Mouse (Mus musculus): ENCODE measurements around the gene Pear1. TPM values are rescaled to one million over a fixed set of nuclear protein-coding genes. Genes with fewer than 3 reads are reported as not detected.

Gene Pear1
- polyA plus RNA-seq, 1 experiment from 2014 or later: 12.3 TPM

- no peaks in the 10 kb centered on the region for H3K27me3 ChIP-seq (ENCODE audit: low read depth, poor library complexity, severe bottlenecking)
- H3K27ac ChIP-seq (replicated peaks): no peak overlapping the region
- H3K4me3 ChIP-seq: no peak overlapping the region
- H3K9me3 ChIP-seq (replicated peaks): no peaks in the 10 kb centered on the region
- H3K4me1 ChIP-seq: no peaks in the 10 kb centered on the region
- 87% methylated on average over 11 of the region's 11 CpGs for WGBS
- H3K36me3 ChIP-seq: peaks cover 95% of the 10 kb centered on the region
- DNase-seq (ENCODE audit: low spot score): no peak
Observed at GRCm38 (mm10) chr3:87733984-87734761, 89.9 kb downstream of the Pear1 start.

GRCm38 (mm10) chr3:87733098-87733497 is 91.0 kb downstream of the Pear1 start:
- WGBS: 84% methylated on average over 4 of the region's 4 CpGs
- no peak for DNase-seq (ENCODE audit: low spot score)
- Histone ChIP-seq H3K9me3 (replicated peaks) (no peaks in the 10 kb centered on the region), H3K27me3 (ENCODE audit: low read depth, poor library complexity, severe bottlenecking) (no peaks in the 10 kb centered on the region), H3K4me1 (no peaks in the 10 kb centered on the region), H3K36me3 (peaks cover 96% of the 10 kb centered on the region), H3K4me3 (no peak overlapping the region), H3K27ac (replicated peaks) (no peak overlapping the region)

DNA sequence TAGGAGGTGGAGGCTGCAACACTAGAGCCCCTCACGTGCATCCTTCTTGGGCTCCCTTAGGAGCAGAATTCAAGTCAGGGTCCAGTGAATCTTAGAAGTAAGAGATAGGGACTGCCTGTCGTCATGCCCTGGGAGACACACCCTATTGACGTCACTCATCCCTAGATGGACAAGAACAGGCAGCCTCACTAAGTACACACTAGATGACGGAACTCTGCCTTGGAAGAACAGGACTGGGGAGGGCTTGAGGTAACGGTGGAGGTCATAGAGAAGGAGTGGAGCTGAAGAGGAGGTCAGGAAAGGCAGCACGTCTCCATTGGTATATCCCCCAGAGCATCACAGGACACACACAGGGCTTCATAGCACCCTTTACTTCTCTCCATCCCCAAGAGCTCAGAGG is 95.4 kb downstream of the Pear1 start:
- H3K4me3 ChIP-seq: no peak overlapping the region
- H3K36me3 ChIP-seq: peaks cover 96% of the 10 kb centered on the region
- DNase-seq (ENCODE audit: low spot score): no peak
- H3K27ac ChIP-seq (replicated peaks): no peak overlapping the region
- no peaks in the 10 kb centered on the region for H3K4me1 ChIP-seq
- WGBS: 90% methylated on average over 6 of the region's 6 CpGs
- no peaks in the 10 kb centered on the region for H3K27me3 ChIP-seq (ENCODE audit: low read depth, poor library complexity, severe bottlenecking)
- H3K9me3 ChIP-seq (replicated peaks): no peaks in the 10 kb centered on the region

- peaks cover 98% of the 10 kb centered on the region for H3K36me3 ChIP-seq
- no peak overlapping the region for H3K4me3 ChIP-seq
- 93% methylated on average over 7 of the region's 7 CpGs for WGBS
- DNase-seq (ENCODE audit: low spot score): no peak
- H3K4me1 ChIP-seq: no peaks in the 10 kb centered on the region
- H3K27me3 ChIP-seq (ENCODE audit: low read depth, poor library complexity, severe bottlenecking): no peaks in the 10 kb centered on the region
- H3K9me3 ChIP-seq (replicated peaks): no peaks in the 10 kb centered on the region
- no peak overlapping the region for H3K27ac ChIP-seq (replicated peaks)
Observed at GRCm38 (mm10) chr3:87726191-87726590, 97.9 kb downstream of the Pear1 start.

DNA sequence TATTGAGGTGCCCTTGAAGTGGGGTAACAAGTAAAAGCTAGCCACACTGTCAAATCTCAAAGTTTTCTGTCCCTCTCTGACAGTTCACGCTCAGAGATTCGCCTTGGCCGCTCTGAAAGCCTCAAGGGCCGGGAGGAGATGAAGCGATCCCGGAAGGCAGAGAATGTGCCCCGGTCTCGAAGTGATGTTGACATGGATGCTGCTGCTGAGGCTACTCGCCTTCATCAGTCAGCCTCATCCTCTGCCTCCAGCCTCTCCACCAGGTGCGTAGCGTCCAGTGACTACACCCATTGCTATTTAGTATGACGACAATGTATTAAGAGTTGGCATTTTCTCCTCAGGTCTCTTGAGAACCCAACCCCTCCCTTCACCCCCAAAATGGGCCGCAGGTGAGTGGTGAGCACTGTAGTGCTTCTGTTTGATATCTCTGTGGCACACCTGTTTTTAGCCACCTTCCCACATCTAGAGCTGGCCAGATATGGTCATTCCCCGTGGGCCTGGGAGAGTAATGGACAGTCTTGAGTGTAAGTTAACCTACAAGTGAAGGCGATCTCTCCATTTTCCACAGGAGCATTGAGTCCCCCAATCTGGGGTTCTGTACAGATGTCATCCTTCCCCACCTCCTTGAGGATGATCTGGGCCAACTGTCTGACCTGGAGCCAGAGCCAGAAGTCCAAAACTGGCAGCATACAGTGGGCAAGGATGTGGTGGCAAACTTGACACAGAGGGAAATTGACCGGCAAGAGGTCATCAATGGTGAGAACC is 98.5 kb downstream of the Pear1 start:
- Histone ChIP-seq H3K27ac (replicated peaks) (no peak overlapping the region), H3K27me3 (ENCODE audit: low read depth, poor library complexity, severe bottlenecking) (no peaks in the 10 kb centered on the region), H3K36me3 (peaks cover 96% of the 10 kb centered on the region), H3K4me1 (no peaks in the 10 kb centered on the region), H3K4me3 (no peak overlapping the region), H3K9me3 (replicated peaks) (no peaks in the 10 kb centered on the region)
- WGBS: 97% methylated on average over 16 of the region's 16 CpGs
- no peak for DNase-seq (ENCODE audit: low spot score)

DNA sequence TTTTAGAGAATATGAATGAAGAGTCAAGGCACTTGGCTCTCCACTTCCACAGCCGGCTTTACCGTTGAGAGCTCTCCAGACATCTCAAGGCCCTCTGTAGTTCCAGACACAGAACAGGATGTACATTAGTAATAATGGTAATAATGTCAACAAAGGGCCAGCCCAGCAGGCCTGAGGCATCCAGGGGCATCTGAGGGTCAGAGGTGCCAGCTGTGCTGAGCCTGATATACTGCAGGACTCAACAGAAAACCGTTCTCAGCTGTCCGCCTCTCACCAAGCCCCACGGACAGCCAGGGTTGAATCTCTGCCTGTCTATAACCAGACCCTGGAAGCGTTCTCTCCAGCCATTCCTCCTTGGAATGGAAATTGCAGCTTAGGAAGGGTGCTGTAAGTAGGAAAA is 99.5 kb downstream of the Pear1 start:
- H3K4me3 ChIP-seq: no peak overlapping the region
- no peaks in the 10 kb centered on the region for H3K4me1 ChIP-seq
- H3K9me3 ChIP-seq (replicated peaks): no peaks in the 10 kb centered on the region
- no peak for DNase-seq (ENCODE audit: low spot score)
- H3K27me3 ChIP-seq (ENCODE audit: low read depth, poor library complexity, severe bottlenecking): no peaks in the 10 kb centered on the region
- 89% methylated on average over 6 of the region's 6 CpGs for WGBS
- peaks cover 93% of the 10 kb centered on the region for H3K36me3 ChIP-seq
- no peak overlapping the region for H3K27ac ChIP-seq (replicated peaks)

- Histone ChIP-seq H3K4me3 (no peak overlapping the region), H3K36me3 (peaks cover 95% of the 10 kb centered on the region), H3K27me3 (ENCODE audit: low read depth, poor library complexity, severe bottlenecking) (no peaks in the 10 kb centered on the region), H3K4me1 (no peaks in the 10 kb centered on the region), H3K27ac (replicated peaks) (no peak overlapping the region), H3K9me3 (replicated peaks) (no peaks in the 10 kb centered on the region)
- DNase-seq (ENCODE audit: low spot score): no peak
- WGBS: 87% methylated on average over 2 of the region's 2 CpGs
Observed at GRCm38 (mm10) chr3:87718525-87718924, 105.6 kb downstream of the Pear1 start.

Other genes with a start within 250 kb of the Pear1 start
- gene Arhgef11, start 206.7 kb downstream of the Pear1 start, polyA plus RNA-seq (2016; fragmentation: Nextera tagmentation; extraction: Ambion mirVana): 12.9 and 15.5 TPM in 2 replicates
- gene Lrrc71, start 75.7 kb downstream of the Pear1 start, polyA plus RNA-seq (2016; fragmentation: Nextera tagmentation; extraction: Ambion mirVana): 0.39 and 0.51 TPM in 2 replicates
- 4.9 and 5.1 TPM in 2 replicates for gene Ntrk1, start 29.1 kb downstream of the Pear1 start, polyA plus RNA-seq (2016; fragmentation: Nextera tagmentation; extraction: Ambion mirVana)
- 0.78 and 0.89 TPM in 2 replicates for gene Insrr, start 27.4 kb downstream of the Pear1 start, polyA plus RNA-seq (2016; fragmentation: Nextera tagmentation; extraction: Ambion mirVana)
- gene Sh2d2a, start 22.4 kb upstream of the Pear1 start, polyA plus RNA-seq (2016; fragmentation: Nextera tagmentation; extraction: Ambion mirVana): 0.06 and 0.11 TPM in 2 replicates
- gene Prcc, start 61.3 kb upstream of the Pear1 start, polyA plus RNA-seq (2016; fragmentation: Nextera tagmentation; extraction: Ambion mirVana): 18.6 and 19.1 TPM in 2 replicates
- gene Hdgf, start 82.0 kb upstream of the Pear1 start, polyA plus RNA-seq (2016; fragmentation: Nextera tagmentation; extraction: Ambion mirVana): 176 and 213 TPM in 2 replicates
- gene Mrpl24, start 95.2 kb upstream of the Pear1 start, polyA plus RNA-seq (2016; fragmentation: Nextera tagmentation; extraction: Ambion mirVana): 78.3 and 81.6 TPM in 2 replicates
- gene Isg20l2, start 106.0 kb upstream of the Pear1 start, polyA plus RNA-seq (2016; fragmentation: Nextera tagmentation; extraction: Ambion mirVana): 81.6 and 81.9 TPM in 2 replicates
- gene Rrnad1, start 106.4 kb upstream of the Pear1 start, polyA plus RNA-seq (2016; fragmentation: Nextera tagmentation; extraction: Ambion mirVana): 18.6 and 21.6 TPM in 2 replicates
- 562 and 684 TPM in 2 replicates for gene Crabp2, start 124.4 kb upstream of the Pear1 start, polyA plus RNA-seq (2016; fragmentation: Nextera tagmentation; extraction: Ambion mirVana)
- gene Nes, start 146.8 kb upstream of the Pear1 start, polyA plus RNA-seq (2016; fragmentation: Nextera tagmentation; extraction: Ambion mirVana): 125 and 158 TPM in 2 replicates
- 0.41 and 0.86 TPM in 2 replicates for gene Bcan, start 175.9 kb upstream of the Pear1 start, polyA plus RNA-seq (2016; fragmentation: Nextera tagmentation; extraction: Ambion mirVana)
- 0.10 TPM in 1 of 2 replicates, not detected in the other for gene Hapln2, start 203.3 kb upstream of the Pear1 start, polyA plus RNA-seq (2016; fragmentation: Nextera tagmentation; extraction: Ambion mirVana)
- gene Gpatch4, start 218.8 kb upstream of the Pear1 start, polyA plus RNA-seq (2016; fragmentation: Nextera tagmentation; extraction: Ambion mirVana): 41.7 and 47.0 TPM in 2 replicates
- gene Naxe, start 234.2 kb upstream of the Pear1 start, polyA plus RNA-seq (2016; fragmentation: Nextera tagmentation; extraction: Ambion mirVana): 126 and 138 TPM in 2 replicates

Data from midbrain, embryonic 10.5 days (tissue).